8 mouse cellular contexts compared by ENCODE assay signal in the genomic region with DNA sequence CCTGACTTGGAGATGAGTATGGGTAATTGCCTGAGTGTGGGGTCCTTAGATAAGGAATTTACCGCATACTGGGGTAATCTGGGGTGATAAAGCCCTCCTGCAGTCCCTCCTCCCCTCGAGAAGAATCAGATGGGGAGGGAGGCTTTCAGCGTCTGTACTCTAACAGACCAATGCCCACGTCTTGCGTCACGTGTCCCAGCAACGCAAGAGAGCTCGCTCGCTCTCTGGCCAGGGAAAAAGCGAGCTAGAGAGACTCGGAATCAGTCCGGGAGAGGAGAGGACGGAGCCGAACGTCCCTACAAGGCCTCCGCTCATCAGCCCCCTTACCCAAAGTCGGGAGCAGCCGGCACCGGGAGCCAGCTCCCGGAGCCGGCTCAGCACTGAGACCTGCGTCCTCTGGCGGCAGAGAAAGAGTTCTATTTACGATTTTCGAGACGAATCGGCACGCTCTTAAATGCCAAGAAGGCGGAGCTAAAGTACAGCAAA. TPM values are rescaled to one million over a fixed set of nuclear protein-coding genes. Genes with fewer than 3 reads are reported as not detected.
DNase-seq lines count a peak whose midpoint lies in the region; ATAC-seq and TF ChIP-seq lines count a peak whose summit lies in the region.

No protein-coding gene starts in this region.

- no peak overlapping the region for H3K9ac ChIP-seq in CH12.LX (ENCODE audit: insufficient read depth, low read depth)
- H3K9ac ChIP-seq in forebrain, embryonic 11.5 days (ENCODE audit: low read length) = no peak overlapping the region
- no peak overlapping the region for H3K9ac ChIP-seq in intestine, embryonic 14.5 days (ENCODE audit: low read length)
- no peak overlapping the region for H3K9ac ChIP-seq in stomach, embryonic 14.5 days (replicated peaks; ENCODE audit: low read depth, low read length)

- in situ Hi-C loops in CH12.LX (cut with MboI; ENCODE audit: low pct_ligation_motif_present, low pct_unique_long_range_greater_than_20kb, low sequenced_read_pairs) = no loop called here

- TF ChIP-seq POLR2A in CH12.LX (IDR thresholded peaks at IDR 0.05; ENCODE audit: low read depth, low read length) = no peak

- peak overlapping the region in 2 of 3 experiments; percentile 19 to 23 for H3K4me3 ChIP-seq in CH12.LX (replicated peaks in 1 of 3; ENCODE audit: low read depth in 2 of 3, low read length in 2 of 3, poor library complexity in 1 of 3)
- H3K4me3 ChIP-seq in forebrain, embryonic 11.5 days (ENCODE audit: low read depth, low read length) = peak overlapping the region; percentile 10; the same call in 1 of the 2 replicates
- H3K4me3 ChIP-seq in intestine, embryonic 14.5 days (ENCODE audit: low read depth, low read length) = 0 out of 2 replicates have a peak overlapping the region, but pooled peaks have one; percentile 4
- H3K4me3 ChIP-seq in stomach, embryonic 14.5 days (ENCODE audit: low read depth, low read length) = peak overlapping the region; percentile 2; the same call in 1 of the 2 replicates

- TF ChIP-seq RAD21 in CH12.LX (IDR thresholded peaks at IDR 0.05; ENCODE audit: low read depth, low read length) = no peak

- H3K27me3 ChIP-seq in CH12.LX (replicated peaks) = no peaks in the 10 kb centered on the region
- H3K27me3 ChIP-seq in forebrain, embryonic 11.5 days (ENCODE audit: control insufficient read depth, insufficient read depth, low read length) = peaks cover 34% of the 10 kb centered on the region
- peaks cover 27% of the 10 kb centered on the region for H3K27me3 ChIP-seq in intestine, embryonic 14.5 days (replicated peaks; ENCODE audit: control insufficient read depth, insufficient read depth, low read length)
- peaks cover 16% of the 10 kb centered on the region; the same call in 1 of the 2 replicates for H3K27me3 ChIP-seq in stomach, embryonic 14.5 days (ENCODE audit: control insufficient read depth, insufficient read depth, low read length)

- dilution Hi-C loops in CH12.LX (cut with MboI; ENCODE audit: extremely low pct_ligation_motif_present, extremely low pct_unique_long_range_greater_than_20kb, low sequenced_read_pairs) = no loop called here

- no peak for ATAC-seq in forebrain, embryonic 11.5 days (replicated peaks; ENCODE audit: low FRiP score)
- ATAC-seq in intestine, embryonic 14.5 days (replicated peaks; ENCODE audit: low FRiP score, low TSS enrichment, low read depth) = no peak
- no peak for ATAC-seq in stomach, embryonic 14.5 days (ENCODE audit: insufficient number of reproducible peaks, insufficient read depth, low FRiP score, low read depth)

- WGBS in forebrain, embryonic 11.5 days = 56% methylated on average over 29 of the region's 29 CpGs
- 41% methylated on average over 29 of the region's 29 CpGs for WGBS in intestine, embryonic 14.5 days
- 43% methylated on average over 29 of the region's 29 CpGs for WGBS in stomach, embryonic 14.5 days

- peaks cover 24% of the 10 kb centered on the region for H3K79me2 ChIP-seq in CH12.LX (replicated peaks; ENCODE audit: control insufficient read depth, extremely low read depth, insufficient read depth, poor library complexity, severe bottlenecking)

- H3K27ac ChIP-seq in CH12.LX (ENCODE audit: insufficient read depth, low read depth) = no peak overlapping the region
- H3K27ac ChIP-seq in forebrain, embryonic 11.5 days (ENCODE audit: low read depth, low read length) = no peak overlapping the region
- H3K27ac ChIP-seq in intestine, embryonic 14.5 days (ENCODE audit: low read depth) = no peak overlapping the region
- no peak overlapping the region for H3K27ac ChIP-seq in stomach, embryonic 14.5 days (ENCODE audit: low read length)

- peaks cover 3 to 9% of the 10 kb centered on the region in 2 experiments; a peak in 2 of 4 replicates for H3K4me1 ChIP-seq in CH12.LX (ENCODE audit: control insufficient read depth in 1 of 2, insufficient read depth in 2 of 2)
- H3K4me1 ChIP-seq in forebrain, embryonic 11.5 days (replicated peaks; ENCODE audit: control insufficient read depth, insufficient read depth, low read length) = peaks cover 10% of the 10 kb centered on the region; the same call in 1 of the 2 replicates
- H3K4me1 ChIP-seq in intestine, embryonic 14.5 days (replicated peaks; ENCODE audit: control insufficient read depth, insufficient read depth, low read length) = peaks cover 6% of the 10 kb centered on the region; the same call in 1 of the 2 replicates
- H3K4me1 ChIP-seq in stomach, embryonic 14.5 days (ENCODE audit: control insufficient read depth, insufficient read depth, low read length) = 0 out of 2 replicates have a peak, but pooled peaks cover 7% of the 10 kb centered on the region

- DNase-seq in adrenal gland, postnatal 14 days = peak; percentile 65
- DNase-seq in adrenal gland, adult 18-20 months (ENCODE audit: low spot score in 2 of 2) = no peak
- peak; percentile 63 for DNase-seq in CH12.LX (ENCODE audit: extremely low read depth)
- DNase-seq in forebrain, embryonic 11.5 days (ENCODE audit: low spot score) = peak; percentile 67
- DNase-seq in intestine, embryonic 14.5 days (ENCODE audit: low spot score) = peak; percentile 83
- peak; percentile 41 for DNase-seq in lung, postnatal 14 days
- no peak for DNase-seq in frontal cortex, postnatal 10 days (ENCODE audit: low spot score in 2 of 2)

- H3K9me3 ChIP-seq in CH12.LX (replicated peaks; ENCODE audit: low read length) = peaks cover 36% of the 10 kb centered on the region
- H3K9me3 ChIP-seq in forebrain, embryonic 11.5 days (ENCODE audit: control insufficient read depth, low read length) = peaks cover 21% of the 10 kb centered on the region
- peaks cover 64% of the 10 kb centered on the region for H3K9me3 ChIP-seq in intestine, embryonic 14.5 days (ENCODE audit: control insufficient read depth, low read length)
- H3K9me3 ChIP-seq in stomach, embryonic 14.5 days (ENCODE audit: control insufficient read depth, low read depth, low read length) = peaks cover 55% of the 10 kb centered on the region

- peaks cover 0 to 9% of the 10 kb centered on the region in 2 experiments for H3K36me3 ChIP-seq in CH12.LX (replicated peaks in 1 of 2; ENCODE audit: control insufficient read depth in 1 of 2, insufficient read depth in 1 of 2, low read length in 1 of 2)
- H3K36me3 ChIP-seq in forebrain, embryonic 11.5 days (ENCODE audit: control insufficient read depth, insufficient read depth, low read length) = no peaks in the 10 kb centered on the region
- no peaks in the 10 kb centered on the region for H3K36me3 ChIP-seq in intestine, embryonic 14.5 days (ENCODE audit: control insufficient read depth, insufficient read depth, low read length)
- no peaks in the 10 kb centered on the region for H3K36me3 ChIP-seq in stomach, embryonic 14.5 days (ENCODE audit: control insufficient read depth, insufficient read depth, low read length)

- TF ChIP-seq CTCF in CH12.LX (conservative IDR thresholded peaks at IDR 0.05 in 1 of 2, IDR thresholded peaks at IDR 0.05 in 1 of 2; ENCODE audit: low read depth in 2 of 2, low read length in 2 of 2) = peak in 1 of 2 experiments; percentile 42; a peak in 2 of 4 replicates

- TF ChIP-seq EP300 in CH12.LX (IDR thresholded peaks at IDR 0.05; ENCODE audit: low read length) = no peak

- peak overlapping the region; percentile 17; the same call in 1 of the 2 replicates for H3K4me2 ChIP-seq in CH12.LX (ENCODE audit: insufficient read depth, low read depth, poor library complexity, severe bottlenecking)
- H3K4me2 ChIP-seq in forebrain, embryonic 11.5 days (ENCODE audit: low read depth, low read length, severe bottlenecking) = peak overlapping the region; percentile 22; the same call in 1 of the 2 replicates
- peak overlapping the region; percentile 60 for H3K4me2 ChIP-seq in intestine, embryonic 14.5 days (ENCODE audit: low read length)
- H3K4me2 ChIP-seq in stomach, embryonic 14.5 days (replicated peaks; ENCODE audit: low read depth, low read length) = peak overlapping the region; percentile 11; the same call in 1 of the 2 replicates

TF ChIP-seq in CH12.LX, 34 proteins besides CTCF, POLR2A, EP300 and RAD21 (continues in another document):
- TF ChIP-seq JUN (IDR thresholded peaks at IDR 0.05; ENCODE audit: insufficient read depth, low read depth, low read length) (no peak), ZMIZ1 (IDR thresholded peaks at IDR 0.05; ENCODE audit: low read depth, low read length) (no peak), ZC3H11A (IDR thresholded peaks at IDR 0.05; ENCODE audit: low read depth, low read length) (no peak), RCOR1 (conservative IDR thresholded peaks at IDR 0.05; ENCODE audit: low read depth, low read length) (peak; percentile 96), MYC (IDR thresholded peaks at IDR 0.05; ENCODE audit: low read depth, low read length) (no peak), BHLHE40 (IDR thresholded peaks at IDR 0.05; ENCODE audit: low read depth, low read length) (peak; percentile 50), MXI1 (IDR thresholded peaks at IDR 0.05; ENCODE audit: low read depth, low read length) (no peak), E2F4 (IDR thresholded peaks at IDR 0.05; ENCODE audit: insufficient replicate concordance, low read depth, low read length) (no peak), ZNF384 (IDR thresholded peaks at IDR 0.05; ENCODE audit: low read depth, low read length) (no peak), CHD1 (IDR thresholded peaks at IDR 0.05; ENCODE audit: low read depth, low read length) (no peak), MAX (IDR thresholded peaks at IDR 0.05; ENCODE audit: low read length) (0 out of 2 replicates have a peak, but pooled peaks have one; percentile 47), NRF1 (IDR thresholded peaks at IDR 0.05; ENCODE audit: low read depth, low read length) (no peak), PAX5 (IDR thresholded peaks at IDR 0.05; ENCODE audit: low read length) (no peak)

RNA-seq across cellular contexts. Expression of gene Gnas, which starts 13.0 kb away (rescaled TPM):
- 4,967 and 5,329 TPM in 2 replicates for total RNA-seq in adrenal gland, postnatal 14 days (2021)
- total RNA-seq in adrenal gland, adult 18-20 months (2021) = 1,000 to 10,000 TPM; 2,555 to 2,708 TPM
- total RNA-seq in CH12.LX (2012; rRNA removed) (393 and 452 TPM in 2 replicates), CH12.LX (2014; rRNA removed) (365 and 369 TPM in 2 replicates)
- polyA plus RNA-seq in CH12.LX (2012; ENCODE audit: insufficient read length, low read depth) = 502 and 537 TPM in 2 replicates
- polyA plus RNA-seq in forebrain, embryonic 11.5 days (2014; fragmentation: Nextera tagmentation; extraction: Ambion mirVana) = 1,123 and 1,194 TPM in 2 replicates
- polyA plus RNA-seq in intestine, embryonic 14.5 days (2014; fragmentation: Nextera tagmentation; extraction: Ambion mirVana) = 1,658 and 1,793 TPM in 2 replicates
- polyA plus RNA-seq in stomach, embryonic 14.5 days (2014; fragmentation: Nextera tagmentation; extraction: Ambion mirVana) = 1,470 and 1,806 TPM in 2 replicates

RNA-seq across cellular contexts. Expression of gene Gm20721, which starts 49.4 kb away (rescaled TPM):
- 4.6 and 5.4 TPM in 2 replicates for total RNA-seq in adrenal gland, postnatal 14 days (2021)
- 1 to 10 TPM; 1.3 to 1.7 TPM for total RNA-seq in adrenal gland, adult 18-20 months (2021)
- total RNA-seq in CH12.LX (2012; rRNA removed) (48.9 and 55.7 TPM in 2 replicates), CH12.LX (2014; rRNA removed) (not detected in 2 replicates)
- 259 and 363 TPM in 2 replicates for polyA plus RNA-seq in CH12.LX (2012; ENCODE audit: insufficient read length, low read depth)
- polyA plus RNA-seq in forebrain, embryonic 11.5 days (2014; fragmentation: Nextera tagmentation; extraction: Ambion mirVana) = 6.5 and 7.3 TPM in 2 replicates
- polyA plus RNA-seq in intestine, embryonic 14.5 days (2014; fragmentation: Nextera tagmentation; extraction: Ambion mirVana) = 8.2 and 12.6 TPM in 2 replicates
- 6.9 and 7.2 TPM in 2 replicates for polyA plus RNA-seq in stomach, embryonic 14.5 days (2014; fragmentation: Nextera tagmentation; extraction: Ambion mirVana)

Comparison
In these comparisons a context has a peak if more than half of its experiments do, and no peak if none do; other contexts are left out.
1. DNase-seq: peak in adrenal gland, postnatal 14 days (single experiment), CH12.LX (single experiment), forebrain, embryonic 11.5 days (single experiment), intestine, embryonic 14.5 days (single experiment) and lung, postnatal 14 days (single experiment); none in adrenal gland, adult 18-20 months (0 of 2) and frontal cortex, postnatal 10 days (0 of 2).
2. RNA of gene Gm20721, which starts 49.4 kb away (polyA plus RNA-seq): 259 to 363 TPM in CH12.LX; 8.2 to 12.6 TPM in intestine, embryonic 14.5 days, 6.9 to 7.2 TPM in stomach, embryonic 14.5 days and 6.5 to 7.3 TPM in forebrain, embryonic 11.5 days; every median in the first group is over 10 times any median in the second.
3. Peak in every context shown above with its lines, with median percentiles within 50 percentile points of each other: H3K4me2 ChIP-seq and H3K4me3 ChIP-seq.